Mouse (Mus musculus) kidney, embryonic 15.5 days (tissue): ENCODE data around the gene Aatk. TPM values are rescaled to one million over a fixed set of nuclear protein-coding genes. Genes with fewer than 3 reads are reported as not detected.

Experiments used
- ATAC-seq: fragments of 200-750 bp; cut with Nextera tagmentation; replicated peaks from 2 replicates; pipeline ENCODE4 v1.8.0; 2017; ENCODE audit warnings: moderate TSS enrichment; ENCODE audit not compliant: low FRiP score
- H3K27ac ChIP-seq: fragments of 300-500 bp; sonication (generic); 2 replicates; pipeline ENCODE4 v1.5.1; 2015; ENCODE audit warnings: mild to moderate bottlenecking, inconsistent platforms
- H3K27me3 ChIP-seq: fragments of 300-500 bp; sonication (generic); 2 replicates; pipeline ENCODE4 v1.6.1; 2015; ENCODE audit warnings: inconsistent platforms
- H3K36me3 ChIP-seq: fragments of 300-500 bp; sonication (generic); 2 replicates; pipeline ENCODE4 v1.6.1; 2015; ENCODE audit warnings: inconsistent platforms
- H3K4me1 ChIP-seq: fragments of 300-500 bp; sonication (generic); 2 replicates; pipeline ENCODE4 v1.6.1; 2015; ENCODE audit warnings: inconsistent platforms
- H3K4me2 ChIP-seq: fragments of 300-500 bp; sonication (generic); 2 replicates; pipeline ENCODE4 v1.6.1; 2015; ENCODE audit warnings: moderate library complexity, mild to moderate bottlenecking, inconsistent platforms
- H3K4me3 ChIP-seq: fragments of 300-500 bp; sonication (generic); replicated peaks from 2 replicates; pipeline ENCODE4 v1.5.1; 2015; ENCODE audit warnings: mild to moderate bottlenecking, inconsistent platforms
- H3K9ac ChIP-seq: fragments of 300-500 bp; sonication (generic); 2 replicates; pipeline ENCODE4 v1.6.1; 2015; ENCODE audit warnings: mild to moderate bottlenecking, inconsistent platforms
- H3K9me3 ChIP-seq: fragments of 300-500 bp; sonication (generic); replicated peaks from 2 replicates; pipeline ENCODE4 v1.6.1; 2016; ENCODE audit warnings: inconsistent platforms
- WGBS: fragments of 180-500 bp; shearing (Covaris S2); methylation state at CpG from one replicate; pipeline ENCODE4 v1.1.7; 2015; ENCODE audit warnings: mixed read lengths; 5-methylcytosine and 5-hydroxymethylcytosine counted together
- polyA plus RNA-seq: library from polyadenylated mRNA; unstranded; fragments of >200 nt; fragmentation: Nextera tagmentation; extraction: Ambion mirVana; gene quantifications from 2 replicates; pipeline ENCODE4 v1.2.1, GENCODE M21; 2015

Gene Aatk
- polyA plus RNA-seq, 1 experiment from 2014 or later: 3.2 TPM

DNA sequence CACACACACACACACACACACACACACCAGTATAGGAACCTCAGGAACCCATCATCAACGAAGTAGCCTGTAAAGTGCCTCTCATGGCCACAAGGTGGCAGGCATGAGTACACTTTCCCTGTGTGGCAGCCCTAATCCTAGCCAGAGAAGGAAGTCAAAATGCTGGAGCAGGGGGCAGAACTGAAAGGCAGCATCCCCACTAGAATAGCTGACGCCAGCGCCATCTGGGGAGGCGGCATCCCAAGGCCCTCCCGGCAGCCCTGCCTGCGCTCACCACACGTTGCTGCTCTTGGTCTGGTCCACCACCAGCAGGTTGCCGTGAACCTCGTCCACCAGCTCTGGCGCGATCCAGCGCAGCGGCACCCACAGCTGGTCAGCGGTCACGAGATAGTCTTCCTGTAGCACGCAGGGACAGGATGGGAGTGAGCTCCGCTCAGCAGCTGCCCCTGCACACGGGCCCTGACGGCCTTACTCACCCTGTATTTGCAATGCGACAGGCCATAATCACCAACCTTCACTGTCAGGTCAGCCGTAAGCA is 33.7 kb downstream of the Aatk start:
- H3K4me3 ChIP-seq: peak overlapping the region; percentile 39
- H3K4me2 ChIP-seq: peak overlapping the region; percentile 84
- WGBS: 13% methylated on average over 21 of the region's 21 CpGs
- H3K36me3 ChIP-seq: no peaks in the 10 kb centered on the region
- no peak overlapping the region for H3K27ac ChIP-seq
- peaks cover 21% of the 10 kb centered on the region for H3K27me3 ChIP-seq
- peak overlapping the region; percentile 52 for H3K9ac ChIP-seq
- ATAC-seq: peak; percentile 57; the same call in 1 of the 2 replicates
- peaks cover 23% of the 10 kb centered on the region for H3K4me1 ChIP-seq
- no peaks in the 10 kb centered on the region for H3K9me3 ChIP-seq

DNA sequence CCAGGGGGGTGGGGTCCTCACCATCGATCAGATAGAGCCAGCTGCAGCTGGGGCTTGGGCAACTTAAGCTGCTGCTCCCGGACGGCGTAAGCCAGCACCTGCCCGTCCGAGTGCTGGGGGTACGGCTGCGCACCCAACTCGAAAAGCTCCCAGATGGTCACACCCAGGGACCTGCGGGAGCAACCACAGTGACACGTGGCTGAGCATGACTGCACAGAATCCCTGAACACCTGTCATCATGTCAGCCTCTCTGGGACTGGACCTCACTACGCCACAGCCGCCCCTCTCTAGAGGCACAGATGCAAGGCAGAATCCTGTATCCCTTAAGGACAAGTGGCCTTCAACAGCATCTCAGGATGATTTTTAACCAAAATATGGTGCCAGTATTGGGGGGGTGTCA is 34.3 kb downstream of the Aatk start:
- WGBS: 83% methylated on average over 13 of the region's 13 CpGs
- Histone ChIP-seq H3K4me1 (peaks cover 23% of the 10 kb centered on the region), H3K36me3 (no peaks in the 10 kb centered on the region), H3K4me3 (no peak overlapping the region), H3K9ac (no peak overlapping the region), H3K27me3 (peaks cover 21% of the 10 kb centered on the region), H3K9me3 (no peaks in the 10 kb centered on the region), H3K4me2 (no peak overlapping the region), H3K27ac (no peak overlapping the region)
- ATAC-seq: 0 out of 2 replicates have a peak, but pooled peaks have one; percentile 11

DNA sequence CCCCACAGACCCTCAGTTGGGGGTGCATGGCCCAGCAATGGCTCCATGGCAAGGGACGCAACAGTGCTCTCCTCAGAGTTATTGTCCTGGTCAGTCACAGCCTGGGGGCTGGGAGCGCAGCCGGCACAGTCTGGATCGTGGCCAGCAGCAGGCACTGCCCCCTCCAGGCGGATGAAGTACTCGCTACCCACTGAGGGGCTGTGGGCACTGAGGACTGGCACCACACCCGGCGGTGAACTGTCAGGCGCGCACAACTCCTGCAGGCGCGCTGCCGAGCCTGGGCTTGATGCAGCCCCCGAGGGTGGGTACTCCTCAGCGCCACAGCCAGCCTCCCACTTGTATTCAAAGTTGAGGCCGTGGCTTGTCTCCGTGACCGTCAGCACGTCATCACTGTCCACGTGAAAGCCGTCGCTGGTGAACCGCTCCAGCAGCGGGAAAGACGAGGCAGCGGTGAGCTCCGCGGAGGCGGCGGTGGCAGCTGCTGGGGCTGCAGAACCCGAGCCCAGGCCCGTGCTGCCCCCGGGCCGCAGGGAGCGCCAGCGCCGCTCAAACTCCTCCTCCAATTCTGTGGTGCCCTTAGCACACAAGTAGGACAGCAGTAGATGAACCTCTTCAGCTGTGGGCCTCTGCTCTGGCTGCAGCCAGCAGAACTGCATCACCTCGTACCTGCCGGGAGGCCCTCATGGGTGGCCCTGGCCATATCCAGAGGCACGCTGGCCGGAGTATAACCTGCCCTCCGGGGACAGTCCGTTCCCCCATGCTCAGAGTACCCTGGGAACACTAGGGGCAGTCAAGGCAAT is 35.0 kb downstream of the Aatk start:
- ATAC-seq: peak; percentile 17; the same call in 1 of the 2 replicates
- peak overlapping the region; percentile 51 for H3K4me2 ChIP-seq
- H3K4me3 ChIP-seq: peak overlapping the region; percentile 21; the same call in 1 of the 2 replicates
- H3K36me3 ChIP-seq: no peaks in the 10 kb centered on the region
- WGBS: 40% methylated on average over 43 of the region's 43 CpGs
- H3K9ac ChIP-seq: 0 out of 2 replicates have a peak overlapping the region, but pooled peaks have one; percentile 21
- no peaks in the 10 kb centered on the region for H3K9me3 ChIP-seq
- H3K4me1 ChIP-seq: peaks cover 23% of the 10 kb centered on the region
- no peak overlapping the region for H3K27ac ChIP-seq
- H3K27me3 ChIP-seq: peaks cover 21% of the 10 kb centered on the region

DNA sequence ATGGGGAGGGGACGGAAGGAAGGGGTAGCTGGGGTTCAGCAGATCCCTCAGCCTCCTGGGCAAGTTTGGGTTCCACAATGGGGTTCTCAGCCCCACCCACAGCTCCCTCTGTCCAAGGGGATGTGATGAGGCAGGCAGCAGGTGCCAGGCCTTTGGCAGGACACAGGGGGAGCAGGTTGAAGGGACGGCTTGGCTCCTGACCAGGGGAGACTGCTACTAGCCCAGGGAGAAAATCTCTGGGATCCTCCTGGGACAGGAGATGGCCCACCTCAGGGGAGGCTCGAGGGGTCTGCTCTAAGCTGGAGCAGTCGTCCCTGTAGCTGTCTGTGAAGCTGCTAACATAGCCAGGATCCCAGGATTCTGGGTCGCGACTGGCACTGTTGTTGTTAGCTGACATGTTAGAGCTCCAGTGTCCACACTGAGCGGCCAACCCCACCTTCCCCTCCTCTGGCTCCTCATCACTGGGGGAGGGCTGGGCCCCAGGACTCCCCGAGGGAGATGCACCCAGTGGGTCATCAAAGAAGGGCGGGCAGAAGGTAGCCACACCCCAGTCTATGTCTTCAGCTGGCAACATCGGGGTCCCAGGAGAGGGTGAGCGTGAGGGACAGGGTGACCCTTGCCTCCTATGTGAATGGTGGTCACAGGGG is 35.7 kb downstream of the Aatk start:
- Histone ChIP-seq H3K4me2 (peak overlapping the region; percentile 51), H3K36me3 (peaks cover 4% of the 10 kb centered on the region), H3K4me1 (peaks cover 23% of the 10 kb centered on the region), H3K27me3 (peaks cover 21% of the 10 kb centered on the region), H3K27ac (no peak overlapping the region), H3K4me3 (0 out of 2 replicates have a peak overlapping the region, but pooled peaks have one; percentile 21), H3K9ac (0 out of 2 replicates have a peak overlapping the region, but pooled peaks have one; percentile 21), H3K9me3 (no peaks in the 10 kb centered on the region)
- WGBS: 67% methylated on average over 11 of the region's 11 CpGs
- no peak for ATAC-seq

DNA sequence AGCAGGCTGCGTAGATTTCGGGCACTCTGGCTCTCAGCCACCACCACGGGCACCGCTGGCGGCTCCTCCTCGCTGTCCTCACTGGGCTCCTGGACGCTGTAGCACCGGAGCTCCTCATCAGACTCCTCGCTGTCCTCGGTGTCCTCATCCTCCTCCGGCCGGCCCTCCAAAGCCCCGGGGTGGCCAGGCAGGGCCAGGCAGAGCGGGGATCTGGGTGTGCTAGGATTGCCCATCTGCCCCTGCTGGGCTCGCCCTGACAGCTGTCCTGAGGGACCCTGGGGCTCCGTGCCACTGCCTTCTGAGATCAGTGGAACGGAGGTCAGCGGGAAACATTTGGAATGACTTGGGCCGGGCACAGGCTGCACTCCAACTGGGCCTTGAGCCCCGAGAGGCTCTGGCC is 37.0 kb downstream of the Aatk start:
- no peaks in the 10 kb centered on the region for H3K9me3 ChIP-seq
- no peak for ATAC-seq
- no peak overlapping the region for H3K27ac ChIP-seq
- H3K4me3 ChIP-seq: no peak overlapping the region
- H3K36me3 ChIP-seq: peaks cover 4% of the 10 kb centered on the region
- H3K4me1 ChIP-seq: peaks cover 23% of the 10 kb centered on the region
- WGBS: 82% methylated on average over 20 of the region's 20 CpGs
- H3K9ac ChIP-seq: no peak overlapping the region
- peaks cover 21% of the 10 kb centered on the region for H3K27me3 ChIP-seq
- no peak overlapping the region for H3K4me2 ChIP-seq

DNA sequence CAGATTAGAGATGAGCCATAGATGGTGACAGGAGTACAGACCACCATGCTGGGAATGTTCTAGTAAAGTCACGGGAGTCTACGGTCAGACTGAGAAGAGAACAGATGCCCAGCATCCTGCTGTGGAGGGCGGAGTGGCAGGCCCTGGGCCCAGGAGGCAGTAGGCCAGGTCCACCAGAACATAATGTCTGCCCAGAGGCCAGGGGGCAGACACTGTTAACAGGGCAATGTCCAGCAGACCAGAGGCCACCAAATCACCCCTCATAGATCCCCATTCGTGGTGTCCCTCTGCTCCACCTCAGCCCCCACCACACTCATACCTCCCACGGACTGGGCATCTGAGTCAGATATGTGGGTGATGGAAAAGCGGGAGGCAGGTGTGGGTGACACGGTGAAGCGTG is 38.0 kb downstream of the Aatk start:
- no peaks in the 10 kb centered on the region for H3K9me3 ChIP-seq
- H3K27ac ChIP-seq: no peak overlapping the region
- no peak for ATAC-seq
- H3K4me1 ChIP-seq: peaks cover 23% of the 10 kb centered on the region
- H3K27me3 ChIP-seq: peaks cover 21% of the 10 kb centered on the region
- H3K4me3 ChIP-seq: no peak overlapping the region
- 67% methylated on average over 8 of the region's 8 CpGs for WGBS
- H3K9ac ChIP-seq: no peak overlapping the region
- H3K4me2 ChIP-seq: no peak overlapping the region
- H3K36me3 ChIP-seq: peaks cover 4% of the 10 kb centered on the region

DNA sequence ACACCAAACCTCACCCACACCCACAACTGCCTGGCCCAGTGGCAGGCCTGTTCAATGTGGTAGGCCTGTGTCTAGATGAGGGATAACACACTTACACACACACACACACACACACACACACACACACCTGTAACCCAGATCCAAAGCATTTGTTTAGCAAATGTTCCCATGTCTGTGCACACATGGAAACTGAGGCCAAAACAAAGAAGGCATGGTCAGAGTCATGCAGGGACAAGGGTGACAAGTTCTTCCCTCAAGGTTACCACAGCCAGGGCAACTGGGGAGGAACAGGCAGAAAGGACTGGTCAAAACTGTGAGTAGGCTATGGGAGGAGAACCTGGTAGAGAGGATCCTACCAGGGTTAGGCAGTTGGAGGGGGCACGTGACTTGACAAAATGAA is 38.5 kb downstream of the Aatk start:
- no peaks in the 10 kb centered on the region for H3K9me3 ChIP-seq
- no peak overlapping the region for H3K4me2 ChIP-seq
- WGBS: 94% methylated on average over 1 of the region's 1 CpGs
- H3K4me1 ChIP-seq: peaks cover 21% of the 10 kb centered on the region
- no peak overlapping the region for H3K9ac ChIP-seq
- peaks cover 21% of the 10 kb centered on the region for H3K27me3 ChIP-seq
- peaks cover 4% of the 10 kb centered on the region for H3K36me3 ChIP-seq
- H3K4me3 ChIP-seq: no peak overlapping the region
- H3K27ac ChIP-seq: no peak overlapping the region
- ATAC-seq: no peak

DNA sequence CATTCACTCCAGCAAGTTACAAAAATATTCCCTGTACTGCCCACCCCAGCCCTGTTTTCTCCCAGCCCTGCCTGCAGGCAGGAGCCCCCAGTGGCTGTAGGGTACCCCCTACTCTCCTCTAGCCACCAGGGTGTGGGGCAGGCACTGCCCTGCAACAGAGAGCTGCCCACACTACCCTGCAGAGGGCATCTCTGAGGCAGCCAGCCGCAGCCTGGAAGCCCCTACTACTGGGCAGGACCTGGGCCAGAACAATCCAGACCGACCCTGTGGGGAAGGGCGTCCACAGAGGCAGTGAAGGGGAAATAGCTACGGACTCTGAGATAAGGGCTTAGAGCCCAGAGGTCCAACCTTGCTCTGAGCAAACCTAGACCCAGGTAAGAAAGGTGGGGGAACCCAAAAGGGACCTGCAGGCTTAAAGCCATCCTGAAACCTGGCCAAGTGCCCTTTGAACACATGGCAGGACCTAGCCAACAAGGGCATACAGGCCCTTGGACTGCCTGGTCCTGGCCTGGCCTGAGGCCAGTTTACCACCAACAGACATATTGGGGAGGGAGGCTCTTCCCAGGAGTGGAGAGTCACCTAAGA is 39.4 kb downstream of the Aatk start:
- no peak for ATAC-seq
- H3K9ac ChIP-seq: no peak overlapping the region
- no peak overlapping the region for H3K27ac ChIP-seq
- peaks cover 8% of the 10 kb centered on the region for H3K36me3 ChIP-seq
- H3K4me2 ChIP-seq: no peak overlapping the region
- peaks cover 20% of the 10 kb centered on the region for H3K27me3 ChIP-seq
- H3K4me1 ChIP-seq: peaks cover 16% of the 10 kb centered on the region
- H3K9me3 ChIP-seq: no peaks in the 10 kb centered on the region
- no peak overlapping the region for H3K4me3 ChIP-seq
- WGBS: 57% methylated on average over 4 of the region's 4 CpGs

DNA sequence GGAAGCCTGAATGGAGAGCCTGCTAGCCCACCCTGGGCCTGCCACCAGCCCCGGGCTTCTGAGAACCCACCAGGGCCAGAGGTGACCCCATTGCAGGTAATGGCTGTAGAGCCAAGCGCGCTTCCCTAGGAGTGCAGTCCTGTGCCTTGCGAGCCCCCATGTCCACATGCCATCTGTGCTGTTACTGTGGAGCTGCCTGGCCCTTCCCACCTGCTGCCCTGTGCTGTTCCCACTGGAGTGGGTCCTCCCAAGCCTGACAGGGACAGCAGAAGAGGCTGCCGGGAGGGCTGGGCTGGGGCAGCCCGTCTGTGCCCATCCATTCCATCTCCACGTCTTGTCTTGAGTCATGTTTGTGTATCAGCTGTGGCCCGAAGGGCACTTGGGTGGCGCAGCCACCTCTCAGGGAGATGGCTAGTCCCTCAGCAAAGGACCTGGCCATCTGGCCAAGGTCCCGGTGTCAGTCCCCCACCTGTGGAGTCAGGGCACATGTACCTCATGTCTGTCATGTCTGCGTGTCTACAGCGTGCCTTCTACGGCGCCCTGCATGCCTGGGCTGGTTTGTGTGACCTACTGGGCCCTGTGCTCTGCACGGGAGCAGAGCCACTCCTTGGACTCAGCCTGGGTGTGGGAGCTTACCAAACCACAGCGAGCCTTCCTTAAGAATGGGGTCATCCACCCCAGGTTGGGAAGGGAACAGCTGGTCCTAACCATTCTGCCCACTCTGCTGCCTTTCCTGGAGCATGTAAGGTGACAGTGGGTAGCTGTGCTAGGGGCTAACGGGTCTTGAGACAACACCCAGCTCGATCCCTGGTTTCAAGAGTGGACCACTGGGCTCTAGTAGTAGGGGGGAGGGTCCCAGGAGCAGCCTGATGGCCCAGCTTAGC is 41.3 kb downstream of the Aatk start:
- H3K4me1 ChIP-seq: peaks cover 3% of the 10 kb centered on the region; the same call in 1 of the 2 replicates
- 86% methylated on average over 18 of the region's 18 CpGs for WGBS
- no peak for ATAC-seq
- H3K9ac ChIP-seq: no peak overlapping the region
- H3K4me3 ChIP-seq: no peak overlapping the region
- H3K9me3 ChIP-seq: no peaks in the 10 kb centered on the region
- H3K4me2 ChIP-seq: no peak overlapping the region
- no peak overlapping the region for H3K27ac ChIP-seq
- H3K27me3 ChIP-seq: peaks cover 2% of the 10 kb centered on the region; the same call in 1 of the 2 replicates
- H3K36me3 ChIP-seq: peaks cover 13% of the 10 kb centered on the region

DNA sequence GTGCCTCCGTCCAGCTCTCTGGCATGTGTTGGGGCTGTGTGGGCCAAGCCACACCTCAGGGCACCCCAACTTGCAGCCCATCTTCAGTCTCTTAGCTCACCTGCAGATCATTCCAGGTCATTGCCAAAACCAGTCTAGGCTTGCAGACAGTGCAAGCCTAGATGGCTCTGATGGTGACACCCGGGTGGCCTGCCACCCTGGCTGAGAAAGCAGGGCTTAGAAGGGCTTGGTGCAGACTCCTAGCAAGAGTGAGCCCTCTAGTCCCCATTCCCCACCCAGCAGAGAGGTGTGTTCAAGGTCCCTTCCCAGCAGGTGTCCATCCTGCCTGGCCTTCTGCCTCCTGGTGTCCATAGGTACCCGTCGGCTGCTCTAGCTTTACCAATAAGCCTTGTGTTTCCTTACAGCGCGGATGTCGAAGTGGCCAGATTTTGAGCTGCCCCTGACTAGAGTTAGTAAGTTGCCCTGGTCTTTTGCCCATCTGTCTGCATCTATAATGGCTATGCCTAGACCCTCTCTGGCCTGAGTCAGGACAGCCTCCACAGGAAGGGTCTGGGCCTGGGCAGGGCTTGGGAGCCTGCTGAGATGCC is 44.2 kb downstream of the Aatk start:
- WGBS: 93% methylated on average over 7 of the region's 7 CpGs

DNA sequence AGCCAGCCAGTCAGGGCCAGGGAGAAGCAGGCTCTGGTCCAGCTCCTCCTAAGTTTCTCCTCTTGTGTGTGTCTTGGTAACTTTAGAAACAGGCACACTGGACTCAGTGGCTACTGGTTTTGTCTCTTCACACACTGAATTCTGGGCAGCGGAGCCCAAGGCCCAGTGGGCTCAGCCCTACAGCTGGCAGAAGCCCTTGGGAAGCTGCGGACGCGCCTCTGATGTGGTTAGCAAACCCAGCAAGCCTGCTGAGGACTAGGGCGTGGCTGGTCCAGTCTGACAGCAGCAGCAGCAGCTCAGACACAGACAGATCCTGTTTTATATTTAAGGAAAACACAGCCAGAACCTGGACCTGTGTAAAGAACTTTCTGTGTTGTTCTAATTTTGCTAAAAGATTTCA is 44.9 kb downstream of the Aatk start:
- Histone ChIP-seq H3K4me1 (no peaks in the 10 kb centered on the region), H3K27ac (no peak overlapping the region), H3K4me2 (no peak overlapping the region), H3K27me3 (no peaks in the 10 kb centered on the region), H3K36me3 (peaks cover 30% of the 10 kb centered on the region), H3K9ac (no peak overlapping the region), H3K4me3 (no peak overlapping the region), H3K9me3 (no peaks in the 10 kb centered on the region)
- no peak for ATAC-seq
- 85% methylated on average over 5 of the region's 5 CpGs for WGBS

More for the DNA sequence above, 44.2 kb downstream of the Aatk start:
- H3K9ac ChIP-seq: no peak overlapping the region
- no peak overlapping the region for H3K4me2 ChIP-seq
- H3K36me3 ChIP-seq: peaks cover 24% of the 10 kb centered on the region
- H3K4me1 ChIP-seq: no peaks in the 10 kb centered on the region
- H3K27me3 ChIP-seq: no peaks in the 10 kb centered on the region
- H3K9me3 ChIP-seq: no peaks in the 10 kb centered on the region
- H3K4me3 ChIP-seq: no peak overlapping the region
- no peak overlapping the region for H3K27ac ChIP-seq
- ATAC-seq: no peak
